Comparison of ENCODE assay signal across 11 mouse cellular contexts in the genomic region with DNA sequence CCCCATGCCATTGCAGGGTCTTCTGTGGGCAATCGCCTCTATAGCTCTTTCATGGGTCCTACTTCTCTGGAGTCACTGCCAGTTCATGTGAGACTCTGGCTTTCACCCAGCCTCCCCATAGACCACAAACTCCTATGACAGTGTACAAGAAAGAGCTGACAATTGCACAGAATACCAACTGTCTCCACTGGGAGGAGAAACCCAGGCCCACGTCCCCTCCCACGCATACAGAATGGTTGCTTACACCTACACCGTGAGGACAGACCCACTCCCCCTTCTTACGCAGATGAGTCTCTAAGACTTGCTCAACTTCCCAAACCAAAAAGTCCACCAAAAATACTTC.
"Had no signal": no experiment of that assay in that cellular context is flagged by ENCODE, and none has a peak within 500 bp of the region (broad histone marks: within the 10 kb centered on the region; RNA-seq: fewer than 3 reads in every experiment).

No protein-coding gene starts in this region.

- H3K27ac ChIP-seq: limb, embryonic 13.5 days; liver, embryonic 14.5 days; neural tube, embryonic 12.5 days; stomach, embryonic 15.5 days had no signal

- H3K9ac ChIP-seq: limb, embryonic 13.5 days; liver, embryonic 14.5 days; neural tube, embryonic 12.5 days; stomach, embryonic 15.5 days had no signal

- H3K4me1 ChIP-seq: neural tube, embryonic 12.5 days; stomach, embryonic 15.5 days had no signal

- H3K9me3 ChIP-seq: neural tube, embryonic 12.5 days; stomach, embryonic 15.5 days had no signal

- H3K4me3 ChIP-seq: limb, embryonic 13.5 days; myocyte; neural tube, embryonic 12.5 days; stomach, embryonic 15.5 days had no signal

- H3K4me2 ChIP-seq: limb, embryonic 13.5 days; neural tube, embryonic 12.5 days; stomach, embryonic 15.5 days had no signal

- DNase-seq: kidney, adult 11 months; left cerebral cortex, postnatal 4 days; midbrain, embryonic 14.5 days; retina, postnatal 1 day; right cerebral cortex, postnatal 4 days; spleen, adult 18-20 months had no signal

- H3K27me3 ChIP-seq: limb, embryonic 13.5 days; neural tube, embryonic 12.5 days; stomach, embryonic 15.5 days had no signal

- H3K36me3 ChIP-seq: limb, embryonic 13.5 days; neural tube, embryonic 12.5 days; stomach, embryonic 15.5 days had no signal
